8 mouse cellular contexts compared by ENCODE assay signal in genomic region chr10:88380002-88380401, GRCm38 (mm10). TPM values are rescaled to one million over a fixed set of nuclear protein-coding genes. Genes with fewer than 3 reads are reported as not detected.
DNase-seq lines count a peak whose midpoint lies in the region; ATAC-seq lines count a peak whose summit lies in the region.

No protein-coding gene starts in this region.

- peak; percentile 22 for DNase-seq in gastrocnemius, postnatal 10 days
- DNase-seq in gastrocnemius, postnatal 36 days: no peak
- peak; percentile 81 for DNase-seq in NIH3T3 (ENCODE audit: low read depth)
- peak; percentile 68 to 74 for DNase-seq in heart, postnatal 14 days
- peak; percentile 46 to 57 for DNase-seq in kidney, postnatal 4 days
- peak; percentile 73 to 88 for DNase-seq in lung, postnatal 4 days

- 0 out of 2 replicates have a peak, but pooled peaks cover 5% of the 10 kb centered on the region for H3K27me3 ChIP-seq in embryonic facial prominence, embryonic 13.5 days
- no peaks in the 10 kb centered on the region; the same call in 1 of the 2 replicates for H3K27me3 ChIP-seq in stomach, embryonic 16.5 days (ENCODE audit: control insufficient read depth, insufficient read depth, low read length)

- 2% methylated on average over 11 of the region's 11 CpGs for WGBS in embryonic facial prominence, embryonic 13.5 days
- 3% methylated on average over 11 of the region's 11 CpGs for WGBS in stomach, embryonic 16.5 days

- H3K27ac ChIP-seq in embryonic facial prominence, embryonic 13.5 days: no peak overlapping the region
- H3K27ac ChIP-seq in stomach, embryonic 16.5 days (ENCODE audit: low read length): peak overlapping the region; percentile 61

- H3K4me2 ChIP-seq in embryonic facial prominence, embryonic 13.5 days: peak overlapping the region; percentile 87
- peak overlapping the region; percentile 79 for H3K4me2 ChIP-seq in stomach, embryonic 16.5 days (ENCODE audit: low read depth, low read length)

- H3K9me3 ChIP-seq in embryonic facial prominence, embryonic 13.5 days: no peaks in the 10 kb centered on the region
- H3K9me3 ChIP-seq in stomach, embryonic 16.5 days (replicated peaks; ENCODE audit: control insufficient read depth, low read length): no peaks in the 10 kb centered on the region

- peak overlapping the region; percentile 66 for H3K4me3 ChIP-seq in embryonic facial prominence, embryonic 13.5 days
- peak overlapping the region; percentile 82 for H3K4me3 ChIP-seq in stomach, embryonic 16.5 days (replicated peaks; ENCODE audit: low read length)

- intact Hi-C loops in gastrocnemius, postnatal 36 days (cut with DNase I): no loop called here
- intact Hi-C loops in heart, postnatal 14 days (cut with DNase I): no loop called here

- ATAC-seq in embryonic facial prominence, embryonic 13.5 days (ENCODE audit: insufficient number of reproducible peaks, insufficient read depth, low FRiP score, low TSS enrichment, low read depth): no peak
- no peak for ATAC-seq in stomach, embryonic 16.5 days (ENCODE audit: insufficient read depth, low FRiP score)

- peak overlapping the region; percentile 79 for H3K9ac ChIP-seq in embryonic facial prominence, embryonic 13.5 days
- H3K9ac ChIP-seq in stomach, embryonic 16.5 days (ENCODE audit: low read length): peak overlapping the region; percentile 85

- no peaks in the 10 kb centered on the region for H3K36me3 ChIP-seq in embryonic facial prominence, embryonic 13.5 days
- no peaks in the 10 kb centered on the region for H3K36me3 ChIP-seq in stomach, embryonic 16.5 days (ENCODE audit: control insufficient read depth, insufficient read depth, low read length)

- peaks cover 19% of the 10 kb centered on the region for H3K4me1 ChIP-seq in embryonic facial prominence, embryonic 13.5 days
- H3K4me1 ChIP-seq in stomach, embryonic 16.5 days (ENCODE audit: control insufficient read depth, insufficient read depth, low read length): peaks cover 8% of the 10 kb centered on the region; the same call in 1 of the 2 replicates

RNA-seq across cellular contexts. Expression of gene Gnptab, which starts 1.1 kb away (rescaled TPM):
- total RNA-seq in gastrocnemius, postnatal 10 days (2021): 10 to 100 TPM; 11.9 to 13.5 TPM
- 10 to 100 TPM; 17.0 to 19.2 TPM for total RNA-seq in gastrocnemius, postnatal 36 days (2021)
- 10.3 and 10.8 TPM in 2 replicates for polyA plus RNA-seq in embryonic facial prominence, embryonic 13.5 days (2015; fragmentation: Nextera tagmentation; extraction: Ambion mirVana)
- total RNA-seq in heart, postnatal 14 days (2021): 10 to 100 TPM; 30.5 to 32.2 TPM
- polyA plus RNA-seq in stomach, embryonic 16.5 days (2015; fragmentation: Nextera tagmentation; extraction: Ambion mirVana): 9.0 and 11.2 TPM in 2 replicates

RNA-seq across cellular contexts. Expression of gene Dram1, which starts 1.1 kb away (rescaled TPM):
- 1 to 10 TPM; 2.5 to 2.6 TPM for total RNA-seq in gastrocnemius, postnatal 10 days (2021)
- 1 to 10 TPM; 1.4 to 1.8 TPM for total RNA-seq in gastrocnemius, postnatal 36 days (2021)
- 1.5 and 2.0 TPM in 2 replicates for polyA plus RNA-seq in embryonic facial prominence, embryonic 13.5 days (2015; fragmentation: Nextera tagmentation; extraction: Ambion mirVana)
- total RNA-seq in heart, postnatal 14 days (2021): 1 to 10 TPM; 3.8 to 3.9 TPM
- 5.9 and 6.6 TPM in 2 replicates for polyA plus RNA-seq in stomach, embryonic 16.5 days (2015; fragmentation: Nextera tagmentation; extraction: Ambion mirVana)

Comparison
In these comparisons a context has a peak if more than half of its experiments do, and no peak if none do; other contexts are left out.
1. DNase-seq: peak in gastrocnemius, postnatal 10 days (single experiment), NIH3T3 (single experiment), heart, postnatal 14 days (2 of 2), kidney, postnatal 4 days (2 of 2) and lung, postnatal 4 days (2 of 2); none in gastrocnemius, postnatal 36 days (0 of 2).